In genomic region chr6:49263847-49264243, GRCm38 (mm10) we compare ENCODE assay signal across 8 mouse cellular contexts. TPM values are rescaled to one million over a fixed set of nuclear protein-coding genes. Genes with fewer than 3 reads are reported as not detected.
DNase-seq lines count a peak whose midpoint lies in the region; ATAC-seq lines count a peak whose summit lies in the region.

Gene Tra2a, minus strand, starts transcription at chr6:49264033.

- H3K36me3 ChIP-seq in hindbrain, embryonic 11.5 days (ENCODE audit: control insufficient read depth, insufficient read depth, low read length) = no peaks in the 10 kb centered on the region

- H3K4me2 ChIP-seq in hindbrain, embryonic 11.5 days (replicated peaks; ENCODE audit: low read depth, low read length) = peak within 1 kb of the TSS; percentile 50

- H3K9ac ChIP-seq in hindbrain, embryonic 11.5 days (ENCODE audit: low read depth, low read length) = peak within 1 kb of the TSS; percentile 99

- H3K27ac ChIP-seq in hindbrain, embryonic 11.5 days (ENCODE audit: low read depth, low read length) = peak within 1 kb of the TSS; percentile 95

- H3K27me3 ChIP-seq in hindbrain, embryonic 11.5 days (ENCODE audit: control insufficient read depth, insufficient read depth, low read length) = no peaks in the 10 kb centered on the region

- H3K4me1 ChIP-seq in hindbrain, embryonic 11.5 days (replicated peaks; ENCODE audit: control insufficient read depth, insufficient read depth, low read length) = no peaks in the 10 kb centered on the region

- peak; percentile 95 for DNase-seq in MN1 (ENCODE audit: low spot score)
- peak; percentile 95 for DNase-seq in cerebellum, adult 9-10 months
- DNase-seq in frontal cortex, adult 2 months (ENCODE audit: extremely low spot score in 1 of 2, low spot score in 1 of 2) = peak; percentile 91 to 97
- peak; percentile 99 for DNase-seq in hindbrain, embryonic 11.5 days (ENCODE audit: low spot score)
- DNase-seq in layer of hippocampus, postnatal 10 days (ENCODE audit: low spot score in 2 of 2) = peak; percentile 95 to 97
- peak; percentile 98 for DNase-seq in lung, postnatal 10 days
- peak; percentile 97 for DNase-seq in ovary, postnatal 36 days (ENCODE audit: low spot score)
- DNase-seq in thymus, postnatal 25 days = peak; percentile 98

- peak; percentile 95 for ATAC-seq in hindbrain, embryonic 11.5 days (ENCODE audit: low FRiP score)

- WGBS in hindbrain, embryonic 11.5 days = under 1% methylated on average over 38 of the region's 39 CpGs

- H3K9me3 ChIP-seq in hindbrain, embryonic 11.5 days (ENCODE audit: control insufficient read depth, low read length) = no peaks in the 10 kb centered on the region

- peak within 1 kb of the TSS; percentile 100 for H3K4me3 ChIP-seq in hindbrain, embryonic 11.5 days (ENCODE audit: low read depth, low read length)

RNA-seq across cellular contexts. Expression of gene Tra2a, which starts in this region (rescaled TPM):
- 122 and 139 TPM in 2 replicates for polyA plus RNA-seq in frontal cortex, adult 2 months (2012; rRNA removed)
- 56.7 and 82.9 TPM in 2 replicates for polyA plus RNA-seq in hindbrain, embryonic 11.5 days (2014; fragmentation: Nextera tagmentation; extraction: Ambion mirVana)
- total RNA-seq in layer of hippocampus, postnatal 10 days (2021) = 10 to 100 TPM; 76.6 to 76.9 TPM

Comparison
In these comparisons a context has a peak if more than half of its experiments do, and no peak if none do; other contexts are left out.
1. Peak in every context shown above with its lines: DNase-seq, ATAC-seq, H3K4me3 ChIP-seq and H3K27ac ChIP-seq.